In the genomic region with DNA sequence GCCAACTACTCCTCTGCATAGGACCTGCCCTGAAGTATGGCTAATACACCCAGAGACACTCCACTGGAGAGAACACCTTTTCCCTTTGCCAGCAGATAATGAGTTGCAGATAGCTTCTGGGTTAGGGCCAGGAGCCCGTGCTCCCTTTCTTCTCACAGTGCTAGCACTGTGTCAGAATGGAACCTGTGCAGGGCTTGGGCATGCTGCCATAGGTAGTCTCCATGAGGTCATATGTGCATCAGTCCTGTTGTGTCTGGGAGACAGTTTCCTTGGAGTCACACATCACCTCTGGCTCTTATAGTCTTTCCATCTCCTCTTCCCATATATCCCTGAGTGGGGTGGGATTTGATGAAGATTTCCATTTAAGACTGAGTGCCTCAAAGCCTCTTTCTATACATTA, we compare ENCODE assay signal across 26 mouse cellular contexts. TPM values are rescaled to one million over a fixed set of nuclear protein-coding genes. Genes with fewer than 3 reads are reported as not detected.
DNase-seq lines count a peak whose midpoint lies in the region; ATAC-seq lines count a peak whose summit lies in the region.
"Had no signal": no experiment of that assay in that cellular context is flagged by ENCODE, and none has a peak within 500 bp of the region (broad histone marks: within the 10 kb centered on the region; RNA-seq: fewer than 3 reads in every experiment).

No protein-coding gene starts in this region.

- no peaks in the 10 kb centered on the region for H3K36me3 ChIP-seq in heart, embryonic 16.5 days (ENCODE audit: control insufficient read depth, insufficient read depth)
- no peaks in the 10 kb centered on the region for H3K36me3 ChIP-seq in heart, embryonic 12.5 days
- no peaks in the 10 kb centered on the region for H3K36me3 ChIP-seq in limb, embryonic 13.5 days
- H3K36me3 ChIP-seq in limb, embryonic 10.5 days, result no peaks in the 10 kb centered on the region
- H3K36me3 ChIP-seq: embryonic facial prominence, embryonic 15.5 days; forebrain, embryonic 10.5 days; forebrain, embryonic 12.5 days; G1E had no signal

- 38% methylated on average over 1 of the region's 1 CpGs for WGBS in heart, embryonic 16.5 days
- WGBS in heart, embryonic 12.5 days, result 60% methylated on average over 1 of the region's 1 CpGs
- WGBS in limb, embryonic 13.5 days, result 53% methylated on average over 1 of the region's 1 CpGs
- 80% methylated on average over 1 of the region's 1 CpGs for WGBS in limb, embryonic 10.5 days

- intact Hi-C loops in heart, postnatal 25 days (cut with DNase I), result no loop called here
- intact Hi-C loops in heart, postnatal 14 days (cut with DNase I), result no loop called here

- no peaks in the 10 kb centered on the region for H3K9me3 ChIP-seq in heart, embryonic 16.5 days (replicated peaks; ENCODE audit: control insufficient read depth, low read length)
- H3K9me3 ChIP-seq in heart, embryonic 12.5 days (replicated peaks), result no peaks in the 10 kb centered on the region
- H3K9me3 ChIP-seq in limb, embryonic 13.5 days, result no peaks in the 10 kb centered on the region; the same call in 1 of the 2 replicates
- H3K9me3 ChIP-seq in limb, embryonic 10.5 days (replicated peaks), result no peaks in the 10 kb centered on the region
- H3K9me3 ChIP-seq: embryonic facial prominence, embryonic 15.5 days; forebrain, embryonic 12.5 days; G1E had no signal

- H3K27me3 ChIP-seq in heart, embryonic 16.5 days (ENCODE audit: control insufficient read depth, insufficient read depth, low read length), result no peaks in the 10 kb centered on the region
- H3K27me3 ChIP-seq in heart, embryonic 12.5 days (replicated peaks), result no peaks in the 10 kb centered on the region
- no peaks in the 10 kb centered on the region for H3K27me3 ChIP-seq in limb, embryonic 13.5 days
- H3K27me3 ChIP-seq in limb, embryonic 10.5 days (ENCODE audit: low read depth, poor library complexity, severe bottlenecking), result no peaks in the 10 kb centered on the region
- H3K27me3 ChIP-seq: CH12.LX; embryonic facial prominence, embryonic 15.5 days; forebrain, embryonic 12.5 days; Patski had no signal

- peak; percentile 55 for ATAC-seq in heart, embryonic 16.5 days (replicated peaks; ENCODE audit: extremely low read depth, insufficient read depth, low FRiP score)
- no peak for ATAC-seq in heart, embryonic 12.5 days (ENCODE audit: insufficient number of reproducible peaks, low FRiP score)
- 0 out of 2 replicates have a peak, but pooled peaks have one; percentile 11 for ATAC-seq in limb, embryonic 13.5 days (ENCODE audit: low FRiP score, low read depth)
- ATAC-seq: activated CD4-positive, CD25-positive, alpha-beta regulatory T cell, adult 4 months; CD4-positive, CD25-positive, alpha-beta regulatory T cell, adult 4 months; forebrain, embryonic 14.5 days; forebrain, embryonic 16.5 days; Patski had no signal

- H3K9ac ChIP-seq in heart, embryonic 16.5 days (ENCODE audit: low read length), result no peak overlapping the region
- H3K9ac ChIP-seq in heart, embryonic 12.5 days, result no peak overlapping the region
- H3K9ac ChIP-seq in limb, embryonic 13.5 days, result no peak overlapping the region
- H3K9ac ChIP-seq: embryonic facial prominence, embryonic 15.5 days; forebrain, embryonic 12.5 days had no signal

- H3K4me2 ChIP-seq in heart, embryonic 16.5 days (ENCODE audit: low read depth, low read length), result no peak overlapping the region
- no peak overlapping the region for H3K4me2 ChIP-seq in heart, embryonic 12.5 days
- no peak overlapping the region for H3K4me2 ChIP-seq in limb, embryonic 13.5 days (replicated peaks)
- H3K4me2 ChIP-seq: embryonic facial prominence, embryonic 15.5 days; forebrain, embryonic 12.5 days had no signal

- DNase-seq in cerebellum, postnatal 10 days, result peak; percentile 19 to 36
- DNase-seq in cerebellum, adult 9-10 months, result no peak
- no peak for DNase-seq in heart, postnatal 25 days (ENCODE audit: low spot score)
- DNase-seq in heart, postnatal 14 days, result peak; percentile 4
- no peak for DNase-seq in limb, embryonic 10.5 days (ENCODE audit: low spot score)
- DNase-seq: adrenal gland, adult 8-10 months; adrenal gland, postnatal 14 days; adrenal gland, postnatal 36 days; B cell, adult 2 months; cerebellum, adult 11-12 months; cerebellum, adult 2 months; cerebellum, adult 9-11 months had no signal

- no peak overlapping the region for H3K4me3 ChIP-seq in heart, embryonic 16.5 days (ENCODE audit: low read length)
- no peak overlapping the region for H3K4me3 ChIP-seq in heart, embryonic 12.5 days
- H3K4me3 ChIP-seq in limb, embryonic 13.5 days, result no peak overlapping the region
- H3K4me3 ChIP-seq in limb, embryonic 10.5 days, result no peak overlapping the region
- H3K4me3 ChIP-seq: embryonic facial prominence, embryonic 15.5 days; erythroblast, embryonic 14.5 days; forebrain, embryonic 10.5 days; forebrain, embryonic 12.5 days had no signal

- no peaks in the 10 kb centered on the region for H3K4me1 ChIP-seq in heart, embryonic 16.5 days (ENCODE audit: control insufficient read depth, insufficient read depth, low read length)
- no peaks in the 10 kb centered on the region for H3K4me1 ChIP-seq in heart, embryonic 12.5 days (replicated peaks)
- H3K4me1 ChIP-seq in limb, embryonic 13.5 days, result no peaks in the 10 kb centered on the region
- no peaks in the 10 kb centered on the region for H3K4me1 ChIP-seq in limb, embryonic 10.5 days
- H3K4me1 ChIP-seq: embryonic facial prominence, embryonic 15.5 days; forebrain, embryonic 10.5 days; forebrain, embryonic 12.5 days had no signal

- no peak overlapping the region for H3K27ac ChIP-seq in heart, embryonic 16.5 days (ENCODE audit: low read length)
- no peak overlapping the region for H3K27ac ChIP-seq in heart, embryonic 12.5 days (ENCODE audit: poor library complexity, severe bottlenecking)
- no peak overlapping the region for H3K27ac ChIP-seq in limb, embryonic 13.5 days
- H3K27ac ChIP-seq in limb, embryonic 10.5 days, result no peak overlapping the region
- H3K27ac ChIP-seq: embryonic facial prominence, embryonic 15.5 days; forebrain, embryonic 10.5 days; forebrain, embryonic 12.5 days had no signal

RNA-seq across cellular contexts. Expression of a gene that starts 33.7 kb away (rescaled TPM):
- polyA plus RNA-seq in heart, embryonic 16.5 days (2015; fragmentation: Nextera tagmentation; extraction: Ambion mirVana), result 5.7 and 7.1 TPM in 2 replicates
- 1 to 10 TPM; 1.8 to 2.2 TPM for total RNA-seq in heart, postnatal 25 days (2021)
- total RNA-seq in heart, postnatal 14 days (2021), result 1 to 10 TPM; 3.1 to 3.3 TPM
- polyA plus RNA-seq in heart, embryonic 12.5 days (2016; fragmentation: Nextera tagmentation; extraction: Ambion mirVana), result 6.5 and 6.9 TPM in 2 replicates
- 7.8 and 9.8 TPM in 2 replicates for polyA plus RNA-seq in limb, embryonic 13.5 days (2015; fragmentation: Nextera tagmentation; extraction: Ambion mirVana)
- polyA plus RNA-seq in limb, embryonic 10.5 days (2016; fragmentation: Nextera tagmentation; extraction: Ambion mirVana), result 3.7 and 5.3 TPM in 2 replicates
- polyA plus RNA-seq: erythroblast, embryonic 14.5 days; G1E had no signal

Comparison
In these comparisons a context has a peak if more than half of its experiments do, and no peak if none do; other contexts are left out.
1. DNase-seq: peak in cerebellum, postnatal 10 days (2 of 2) and heart, postnatal 14 days (2 of 2); none in cerebellum, adult 9-10 months (single experiment), heart, postnatal 25 days (single experiment) and limb, embryonic 10.5 days (single experiment).